Mouse (Mus musculus): ENCODE data around the gene Rgs7.

Rgs7 gene

DNA sequence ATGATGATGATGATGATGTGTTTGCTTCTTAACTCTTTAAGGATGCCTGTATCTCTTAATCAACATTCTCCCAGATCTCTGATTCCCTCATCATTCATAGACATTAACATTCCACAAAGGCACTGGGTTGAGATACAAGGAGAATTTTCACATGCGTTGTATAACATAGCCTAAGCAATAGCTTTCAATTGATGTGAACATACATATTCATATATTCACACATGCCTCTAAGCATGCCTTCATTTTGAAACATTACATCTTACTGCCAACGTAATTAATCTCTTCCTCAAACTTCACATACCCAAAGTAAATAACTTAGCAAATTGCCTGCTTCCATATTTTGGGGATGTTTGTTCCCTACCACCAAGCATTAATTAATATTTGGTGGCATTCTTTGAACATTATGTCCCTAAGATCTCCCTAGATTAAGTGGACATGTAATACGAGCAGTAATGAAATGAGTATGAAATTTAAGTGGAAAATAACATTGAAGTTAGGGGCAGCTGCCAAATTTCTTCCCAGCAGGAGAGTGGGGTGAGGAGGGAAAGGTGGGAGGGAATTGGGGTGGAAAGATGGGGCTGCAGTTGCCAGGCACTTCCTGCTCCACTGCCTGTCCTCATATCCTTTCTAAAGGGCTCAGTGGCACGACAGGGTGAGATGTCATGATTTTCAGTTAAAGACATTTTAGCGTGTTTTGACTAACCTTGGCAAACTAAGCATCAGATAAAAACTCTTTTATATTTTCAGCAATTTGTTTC, 317.2 kb downstream of the Rgs7 start:
- in situ Hi-C loops (cut with MboI, MseI): no loop called here

DNA sequence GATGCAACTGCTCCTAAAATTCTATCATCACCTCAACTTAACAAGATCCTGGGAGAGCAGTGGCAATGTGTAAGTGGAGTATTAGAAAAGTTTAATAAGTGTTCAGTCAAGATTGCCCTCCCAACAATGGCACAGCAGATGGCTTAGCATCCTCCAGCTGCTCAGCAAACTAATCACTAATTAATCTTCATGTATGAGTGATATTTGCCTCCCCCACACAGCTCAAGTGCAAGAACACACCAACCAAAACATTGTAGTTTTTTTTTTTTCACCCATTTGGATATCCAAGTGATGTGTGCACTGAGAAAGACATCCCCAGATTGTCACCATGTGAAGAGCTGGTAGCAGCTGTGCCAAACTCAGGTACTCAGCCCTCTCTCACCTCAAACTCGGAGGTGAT, 336.8 kb downstream of the Rgs7 start:
- in situ Hi-C loops (cut with MboI, MseI): no loop called here

DNA sequence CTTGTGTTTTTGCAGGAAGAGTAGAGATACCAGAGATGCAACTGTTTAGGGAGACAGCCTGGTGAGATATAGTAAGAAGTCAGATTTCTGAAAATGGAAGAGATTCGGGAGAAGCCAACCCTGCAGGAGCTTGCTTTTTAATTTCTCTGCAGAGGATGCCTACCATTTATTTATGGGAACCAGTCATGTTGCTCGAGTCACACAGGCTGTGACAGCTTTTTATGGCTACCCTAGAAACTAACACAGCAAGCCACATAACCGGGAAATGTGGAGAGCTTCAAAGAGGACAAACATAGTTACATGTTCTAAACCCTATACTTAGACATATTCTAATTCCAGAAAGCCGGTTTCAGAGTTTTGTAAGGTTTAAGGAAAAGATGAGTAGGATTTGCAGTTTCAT, 349.2 kb downstream of the Rgs7 start:
- in situ Hi-C loops (cut with MboI, MseI): no loop called here

DNA sequence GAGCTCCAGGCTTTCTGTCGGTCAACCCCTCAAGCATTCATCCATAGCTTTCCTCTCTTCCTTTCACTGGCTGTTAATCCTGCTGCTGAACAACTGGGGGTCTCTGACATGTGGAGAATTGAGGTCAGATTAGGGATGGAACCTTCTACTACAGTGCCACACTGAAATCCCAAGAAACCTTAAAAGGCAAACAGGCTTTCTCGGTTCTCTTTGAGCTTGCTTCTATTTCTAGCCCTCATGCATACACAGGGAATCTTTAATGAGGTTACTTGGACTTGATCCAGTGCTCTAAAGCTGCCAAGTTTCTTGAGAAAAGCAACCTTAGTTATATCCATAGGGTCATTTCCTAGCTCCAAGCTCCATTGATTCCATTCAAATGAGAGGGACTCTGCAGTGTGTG, 363.8 kb downstream of the Rgs7 start:
- in situ Hi-C loops (cut with MboI, MseI): no loop called here

DNA sequence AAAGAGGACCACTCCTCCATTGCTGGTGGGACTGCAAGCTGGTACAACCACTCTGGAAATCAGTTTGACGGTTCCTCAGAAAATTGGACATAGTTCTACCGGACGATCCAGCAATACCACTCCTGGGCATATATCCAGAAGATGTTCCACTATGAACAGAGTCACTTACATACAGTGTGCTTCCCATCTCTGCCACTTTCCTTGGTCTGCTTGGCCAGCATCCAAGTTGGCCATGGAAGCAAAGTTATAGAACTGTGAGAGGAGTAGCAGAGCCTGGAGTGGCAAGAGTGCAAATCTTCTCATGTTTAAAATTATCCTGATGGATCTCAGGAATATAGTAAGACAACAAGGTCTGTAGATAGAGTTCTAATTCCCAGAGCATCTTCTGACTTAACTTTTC, 367.9 kb downstream of the Rgs7 start:
- in situ Hi-C loops (cut with MboI, MseI): no loop called here

DNA sequence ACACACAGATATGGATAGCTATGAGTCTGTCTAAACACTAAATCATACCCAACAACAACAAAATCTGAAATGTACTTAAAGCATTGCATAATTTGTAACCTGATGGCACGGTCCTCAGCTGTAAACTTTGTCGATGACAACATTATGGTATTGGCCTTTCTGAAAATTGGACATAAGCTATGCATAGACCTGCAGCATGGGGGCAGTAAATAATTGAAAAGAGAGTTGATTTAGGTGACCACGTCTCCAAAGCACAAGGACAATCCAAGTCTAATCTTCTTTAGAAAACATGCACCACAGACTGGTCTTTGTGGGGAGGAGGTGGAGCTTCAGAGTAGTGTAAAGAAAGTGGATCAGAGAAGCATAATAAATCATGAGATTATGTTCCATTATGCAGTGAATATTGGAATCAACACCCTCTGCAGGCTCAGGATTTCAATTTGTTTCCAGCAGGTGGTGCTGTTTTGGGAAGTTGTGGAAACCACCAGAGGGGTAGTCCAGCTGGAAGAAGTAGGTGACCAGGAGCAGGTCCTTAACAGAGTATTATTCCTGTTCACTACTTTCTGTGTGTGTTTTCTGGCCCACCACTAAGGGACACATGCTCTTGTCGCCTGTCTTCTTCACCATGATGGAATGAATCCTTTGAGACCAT, 373.3 kb downstream of the Rgs7 start:
- in situ Hi-C loops (cut with MboI, MseI): no loop called here

DNA sequence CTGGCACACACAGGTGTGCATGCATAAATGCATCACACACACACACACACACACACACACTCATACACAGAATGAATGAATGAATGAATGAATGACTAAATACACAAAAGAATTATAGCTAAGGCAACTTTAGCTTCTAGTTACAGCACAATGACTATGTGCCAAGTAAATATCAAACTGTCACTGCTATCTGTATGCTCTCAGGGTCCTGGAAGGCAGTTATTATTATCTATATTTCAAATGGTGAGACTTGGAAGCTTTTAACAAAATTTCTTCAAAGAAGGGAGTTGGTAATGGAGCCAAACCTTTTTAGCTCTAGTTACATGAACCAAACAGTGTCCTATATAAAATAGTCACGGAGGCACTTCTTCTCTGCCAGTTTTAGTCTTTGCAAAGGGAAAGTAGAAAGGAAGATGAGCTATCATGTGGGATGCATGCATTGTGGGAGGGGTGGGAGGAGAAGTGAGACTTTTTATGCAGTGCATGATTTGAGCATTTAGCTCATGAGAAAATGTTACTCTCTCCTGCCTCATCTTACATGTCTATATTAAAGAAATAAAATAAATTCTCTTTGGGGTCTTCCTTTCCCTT, 383.9 kb downstream of the Rgs7 start:
- in situ Hi-C loops (cut with MboI, MseI): no loop called here

DNA sequence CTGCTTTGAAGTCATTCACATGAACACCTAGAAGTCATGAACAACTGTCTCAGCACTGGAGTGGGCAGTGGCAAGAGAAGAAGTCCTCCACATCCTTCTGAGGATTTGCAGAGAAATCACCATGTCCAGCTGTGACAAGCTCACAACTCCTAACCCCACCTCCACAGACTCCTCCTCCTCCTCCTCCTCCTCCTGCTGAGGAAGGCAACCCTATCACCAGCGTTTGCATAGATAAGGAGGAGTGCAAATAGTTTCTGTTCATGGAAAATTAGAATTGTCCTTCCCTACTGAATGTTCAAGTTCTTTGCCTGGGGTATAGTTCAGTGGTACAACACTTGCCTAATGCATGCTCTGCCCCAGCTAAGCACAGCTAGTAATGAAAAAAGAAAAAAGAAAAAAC, 386.0 kb downstream of the Rgs7 start:
- in situ Hi-C loops (cut with MboI, MseI): no loop called here

DNA sequence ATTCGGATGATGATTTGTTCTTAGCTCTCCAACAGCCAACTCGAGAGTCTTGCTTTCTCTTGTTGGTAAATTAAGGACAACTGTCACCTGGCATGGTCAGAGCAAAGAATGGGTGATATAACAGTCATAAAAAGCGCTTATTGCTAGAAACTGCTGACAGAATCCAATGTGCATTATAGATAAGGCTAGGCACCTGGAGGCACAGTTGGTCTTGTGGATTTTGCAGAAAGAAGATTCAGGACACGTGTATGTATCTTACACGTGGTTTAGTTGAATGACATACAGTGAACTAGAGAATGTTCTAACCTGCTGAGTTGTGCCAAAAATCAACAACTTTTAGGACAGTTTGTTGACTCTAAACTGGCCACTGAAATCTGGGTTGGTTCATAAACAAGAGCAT, 386.9 kb downstream of the Rgs7 start:
- in situ Hi-C loops (cut with MboI, MseI): no loop called here

DNA sequence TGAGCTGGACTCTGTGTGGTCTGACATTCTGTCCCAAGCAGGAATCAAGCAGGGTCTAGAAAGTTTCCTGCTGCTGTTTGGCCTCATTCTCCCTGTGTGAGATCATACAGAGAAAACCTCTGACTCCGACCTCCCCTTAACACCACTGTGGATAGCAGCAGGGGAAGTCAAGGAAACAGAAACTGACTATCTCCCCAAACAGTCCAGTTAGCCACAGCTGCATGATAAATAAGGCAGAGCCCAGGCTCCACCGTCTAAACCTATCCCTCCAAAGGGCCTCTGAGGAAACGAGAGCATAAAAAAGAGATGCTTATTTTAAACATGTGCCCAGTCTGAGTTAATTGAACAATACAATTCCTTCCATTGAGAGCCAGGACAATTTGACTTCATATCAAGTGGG, 395.3 kb downstream of the Rgs7 start:
- in situ Hi-C loops (cut with MboI, MseI): no loop called here

DNA sequence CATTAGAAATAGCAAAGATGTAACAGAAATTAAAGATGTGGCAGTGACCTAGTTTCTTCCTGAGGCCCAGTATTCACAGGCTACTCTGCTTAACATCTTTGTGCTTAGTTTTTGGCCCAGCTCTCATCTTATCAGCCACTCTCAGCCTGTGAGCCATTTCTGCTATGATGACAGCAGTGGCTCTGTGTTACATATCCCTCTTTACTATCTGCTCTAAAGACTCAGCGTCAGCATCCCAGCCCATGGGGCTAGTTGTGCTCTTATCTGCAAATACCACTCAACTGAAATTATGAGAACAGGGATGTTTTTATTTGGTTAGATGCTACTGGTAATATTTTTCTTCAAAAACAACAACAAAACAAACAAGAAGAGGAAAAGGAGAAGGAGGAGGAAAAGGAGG, 410.2 kb downstream of the Rgs7 start:
- in situ Hi-C loops (cut with MboI, MseI): no loop called here

DNA sequence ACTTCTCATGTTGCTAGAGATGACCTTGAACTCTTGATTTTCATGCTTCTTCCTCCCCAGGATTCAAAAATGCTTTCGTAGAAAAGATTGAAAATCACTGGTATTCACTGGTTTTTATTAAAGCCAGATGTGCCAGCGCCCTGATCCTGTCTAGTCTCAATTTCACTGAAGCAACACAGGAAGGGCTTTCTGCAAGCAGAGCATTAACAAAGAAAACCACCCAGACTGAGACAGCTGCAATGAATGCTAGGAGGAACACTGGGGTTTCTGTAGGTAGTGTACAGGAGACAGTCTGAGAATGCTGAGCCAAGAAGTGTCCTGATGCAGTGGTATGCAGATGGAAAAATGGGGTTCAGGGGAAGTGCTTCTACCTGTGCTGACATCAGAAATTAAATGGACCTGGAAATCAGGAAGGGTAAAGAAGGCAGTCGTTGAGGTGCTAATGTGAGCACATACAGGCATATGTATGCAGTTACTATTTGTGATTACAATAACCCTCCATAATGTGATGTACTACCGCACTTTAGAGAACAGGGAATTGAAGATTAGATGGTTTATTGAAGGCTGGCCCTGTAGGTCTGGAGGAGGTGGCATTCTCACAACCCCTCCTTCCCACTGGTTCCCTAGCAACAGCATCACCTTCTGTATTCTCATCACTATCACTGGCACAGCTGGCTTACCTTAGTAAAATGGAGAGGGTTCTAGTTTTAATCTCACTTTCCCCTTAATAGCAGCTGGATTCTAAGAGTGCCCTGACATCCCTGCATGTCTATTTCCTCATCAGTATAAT, 412.3 kb downstream of the Rgs7 start:
- in situ Hi-C loops (cut with MboI, MseI): no loop called here

DNA sequence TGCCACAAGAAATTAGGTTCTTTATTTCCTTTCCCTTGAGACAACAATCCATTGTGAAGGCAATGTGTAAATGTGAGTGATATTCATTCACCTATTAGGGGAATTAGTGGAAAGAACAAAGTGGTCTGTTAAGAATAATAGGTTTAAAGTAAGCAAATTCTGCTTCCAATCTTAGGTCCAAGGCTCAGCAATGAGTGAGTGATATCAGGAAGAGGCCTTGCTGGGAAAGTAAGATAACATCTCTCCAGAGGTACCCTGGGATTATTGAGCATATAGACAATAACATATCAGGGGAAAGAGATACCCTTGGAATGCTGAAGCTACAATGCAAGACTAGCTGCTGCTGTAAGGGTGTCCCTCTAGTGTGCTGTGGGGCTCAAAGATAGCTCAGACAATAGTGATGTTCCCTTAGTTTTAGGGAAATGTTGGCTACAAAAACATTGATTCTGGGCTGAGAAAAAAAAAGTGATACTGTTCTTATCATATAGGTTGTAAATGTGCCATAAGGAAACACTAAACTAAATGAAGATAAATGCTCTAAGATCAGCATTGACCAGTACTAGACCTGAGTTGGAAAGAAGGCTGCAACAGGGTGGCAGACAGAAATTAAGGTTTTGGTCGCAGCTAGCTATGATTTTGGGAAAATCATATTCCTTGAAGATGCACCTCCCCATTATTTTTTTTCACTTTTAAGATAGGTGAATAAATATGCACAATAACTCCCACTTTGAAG, 418.6 kb downstream of the Rgs7 start:
- in situ Hi-C loops (cut with MboI, MseI): no loop called here

DNA sequence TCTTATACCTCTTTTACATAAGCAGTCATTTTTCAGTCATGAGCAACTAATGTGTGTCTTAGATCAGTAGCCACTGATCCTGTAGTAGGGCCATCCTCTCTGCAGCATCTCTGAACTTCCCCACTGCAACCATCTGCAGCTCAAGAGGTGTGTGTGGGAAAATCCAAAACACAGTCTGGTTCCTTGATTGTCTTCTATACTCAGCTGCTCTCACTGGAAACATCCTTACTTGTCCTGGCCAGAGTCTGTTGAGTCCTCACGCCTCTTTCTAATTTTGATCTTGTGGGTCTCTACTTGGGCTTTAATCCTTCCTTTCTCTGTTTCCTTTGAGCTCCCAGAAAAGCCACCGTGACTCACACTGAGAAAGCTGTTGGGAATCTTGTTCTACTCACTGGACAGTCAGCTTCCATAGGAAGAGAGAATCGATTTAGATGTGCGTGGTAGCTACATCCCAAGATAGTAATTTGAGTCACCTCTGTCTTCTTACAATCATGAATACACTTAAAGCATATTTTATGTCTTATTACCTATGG, 422.5 kb downstream of the Rgs7 start:
- in situ Hi-C loops (cut with MboI, MseI): no loop called here

DNA sequence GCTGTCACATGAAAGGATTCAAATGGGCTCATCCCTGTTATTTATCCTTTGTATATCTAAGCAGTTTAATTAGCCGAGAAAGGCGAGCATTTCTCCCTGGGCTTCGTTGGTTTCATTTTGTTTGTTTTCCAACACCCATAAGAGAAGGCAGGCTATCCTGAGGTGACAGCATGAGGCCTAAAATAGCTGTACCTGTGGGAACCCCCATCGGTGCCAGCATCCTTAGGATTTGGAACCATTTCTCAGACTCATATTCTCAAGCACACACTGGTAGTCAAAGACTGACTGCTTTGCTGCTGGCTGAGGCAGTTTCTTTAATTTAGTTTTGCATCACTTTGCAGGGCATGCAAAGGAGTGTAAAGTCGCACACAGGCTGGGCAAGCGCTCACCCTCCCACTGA, 443.2 kb downstream of the Rgs7 start:
- in situ Hi-C loops (cut with MboI, MseI): no loop called here

DNA sequence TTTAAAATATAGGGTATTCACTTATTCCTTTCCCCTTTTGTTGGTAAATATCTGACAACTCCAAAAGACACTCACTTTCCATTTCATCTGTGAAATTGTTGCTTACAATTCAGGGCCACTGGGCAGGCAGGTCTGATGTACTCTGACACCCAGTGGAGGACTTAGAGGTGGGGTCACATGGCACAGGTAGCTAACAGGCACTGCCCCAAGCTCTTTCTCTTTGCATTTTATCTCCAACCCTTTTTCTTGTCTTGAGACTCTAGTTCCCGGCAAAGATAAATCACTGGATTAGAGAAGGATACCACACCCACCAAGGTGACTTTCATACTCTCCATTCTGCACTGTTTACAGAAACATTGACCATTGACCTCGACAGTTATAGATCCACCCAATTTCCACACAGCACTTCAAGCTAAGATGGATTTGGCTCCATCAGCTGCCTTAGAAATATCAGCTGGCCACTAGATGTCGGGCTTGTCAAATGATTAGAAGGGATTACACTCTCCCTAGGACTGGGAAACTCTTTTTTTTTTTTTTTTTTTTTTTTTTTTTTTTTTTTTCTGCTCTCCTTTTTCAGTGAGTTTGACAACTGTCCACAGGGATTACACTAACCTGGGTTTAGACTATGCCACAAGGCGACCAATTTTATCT, 451.0 kb downstream of the Rgs7 start:
- in situ Hi-C loops (cut with MboI, MseI): no loop called here

DNA sequence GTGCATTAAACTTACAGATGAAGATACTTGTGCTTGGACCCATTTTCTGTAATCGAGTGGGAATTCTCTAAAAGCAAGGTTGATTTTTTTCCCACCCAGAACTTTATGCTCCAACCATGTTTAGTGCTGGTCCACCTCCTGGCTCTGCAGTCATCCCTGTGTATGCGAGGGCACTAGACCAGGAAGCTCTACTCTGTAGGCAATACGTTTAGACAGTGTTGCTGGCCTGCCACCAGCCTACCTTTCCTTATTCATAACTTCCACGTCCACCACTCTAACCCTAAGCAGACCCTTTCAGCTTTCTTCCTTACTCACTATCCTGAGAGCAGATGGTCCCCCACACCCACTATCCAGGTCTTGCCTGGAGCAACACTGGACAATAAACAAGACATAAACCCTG, 452.3 kb downstream of the Rgs7 start:
- in situ Hi-C loops (cut with MboI, MseI): no loop called here

DNA sequence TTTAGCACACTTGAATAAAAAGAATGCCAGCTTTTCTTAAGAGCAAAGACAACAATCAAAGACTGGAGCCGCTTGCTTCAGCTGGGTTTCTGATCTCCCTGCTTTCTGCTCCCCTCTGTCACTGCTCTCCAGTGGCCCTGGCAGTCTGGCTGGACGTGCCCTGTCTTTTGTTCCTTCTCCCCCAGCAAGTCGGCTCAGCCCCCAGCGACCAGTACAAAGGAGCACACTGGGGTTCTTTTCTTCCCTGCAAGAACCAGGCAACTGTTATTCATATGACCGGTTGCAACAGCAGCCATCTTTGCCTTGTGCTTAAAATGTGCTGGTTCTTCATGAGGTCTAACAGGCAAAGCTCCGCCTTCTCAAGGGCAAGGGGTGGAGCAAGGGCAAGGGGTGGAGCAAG, 452.7 kb downstream of the Rgs7 start:
- in situ Hi-C loops (cut with MboI, MseI): no loop called here

DNA sequence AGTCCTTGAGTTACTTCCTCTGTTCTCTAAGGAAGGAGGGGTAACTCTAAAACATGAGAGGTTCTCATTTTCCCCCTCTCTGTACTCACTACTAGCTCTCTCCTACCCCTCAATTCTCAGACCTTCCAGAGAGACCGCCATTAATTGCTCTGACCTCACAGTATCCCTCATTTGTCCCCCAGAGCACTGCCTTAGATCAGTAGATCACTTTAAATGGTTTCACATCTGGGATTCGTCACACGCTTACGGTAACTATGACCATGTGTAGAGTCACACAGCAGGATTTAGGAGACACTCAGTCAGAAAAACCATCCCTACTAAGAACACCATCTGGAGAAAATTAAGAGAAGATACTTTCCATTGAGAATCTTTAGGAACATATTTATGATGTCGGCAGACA, 456.8 kb downstream of the Rgs7 start:
- in situ Hi-C loops (cut with MboI, MseI): no loop called here

DNA sequence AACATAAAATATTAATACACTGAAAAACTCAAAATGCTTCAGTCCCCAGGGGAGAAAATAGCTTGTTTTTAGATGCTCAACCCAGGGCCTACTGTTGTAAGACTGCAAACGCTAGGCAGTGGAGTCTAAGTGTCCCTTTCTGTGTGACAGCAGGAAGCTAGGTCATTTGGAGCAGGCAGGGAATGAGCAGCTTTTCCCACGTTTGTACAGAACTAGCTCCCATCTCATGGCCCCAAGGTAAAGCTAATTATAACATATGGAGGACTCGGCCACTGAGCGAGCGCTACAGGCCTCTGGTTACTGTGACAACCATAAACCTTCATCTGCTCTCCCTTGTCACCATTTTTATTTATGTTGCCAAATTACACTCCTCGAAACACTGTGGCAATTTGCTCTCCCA, 460.3 kb downstream of the Rgs7 start:
- in situ Hi-C loops (cut with MboI, MseI): no loop called here

DNA sequence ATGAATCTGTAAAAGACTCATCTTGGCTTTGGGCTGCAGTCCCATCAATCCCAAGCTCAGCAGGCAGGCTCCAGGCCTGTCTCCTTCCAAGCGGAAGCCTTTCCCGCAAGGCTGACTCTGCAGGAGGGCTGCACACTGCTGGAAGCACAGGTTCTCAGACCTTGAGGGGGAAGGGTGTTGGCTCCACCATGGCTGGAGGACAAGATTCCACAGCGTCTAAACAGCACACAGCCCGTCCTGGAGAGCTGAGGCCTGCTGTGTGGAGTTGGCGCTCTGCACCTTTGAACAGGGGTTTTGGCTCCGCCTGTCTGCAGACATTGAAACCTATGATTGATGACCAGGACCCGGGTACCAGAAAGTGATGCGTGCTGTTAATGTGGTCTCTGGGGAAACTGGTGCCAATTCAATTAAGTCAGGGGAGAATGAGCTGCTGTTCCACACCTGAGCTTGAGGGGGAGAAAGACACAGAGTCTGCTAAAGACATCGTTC, 463.5 kb downstream of the Rgs7 start:
- in situ Hi-C loops (cut with MboI, MseI): no loop called here

Measured in T-helper 1 cell (primary cell).